Mouse (Mus musculus) small intestine, adult 10 weeks (tissue): ENCODE results near the gene Pdcl2. TPM values are rescaled to one million over a fixed set of nuclear protein-coding genes. Genes with fewer than 3 reads are reported as not detected.

Experiments used
- polyA plus RNA-seq: library from polyadenylated mRNA; stranded (reverse); fragments of 350-450 nt; fragmentation: Illumina TruSeq; extraction: RNeasy Lipid Tissue Mini Kit (QIAGEN cat#74804); gene quantifications from one replicate; pipeline ENCODE4 v1.2.3, GENCODE M21; 2014; ENCODE audit warnings: low replicate concordance

The Pdcl2 gene
- not detected for polyA plus RNA-seq

GRCm38 (mm10) chr5:76330953-76331352 is at the start of gene Pdcl2:
TSS of gene Pdcl2 (minus strand) at chr5:76331156.

GRCm38 (mm10) chr5:76363453-76364104 is 32.6 kb upstream of the Pdcl2 start, which contains the start of gene Nmu:
TSS of gene Nmu (minus strand) at chr5:76363788.

GRCm38 (mm10) chr5:76304452-76305341 is 26.3 kb downstream of the Pdcl2 start, which contains the start of gene Clock:
TSS of gene Clock (minus strand) at chr5:76304792.

Other genes starting within 250 kb of the Pdcl2 start
- 16.1 TPM for gene Srd5a3, start 190.9 kb downstream of the Pdcl2 start, polyA plus RNA-seq
- gene Tmem165, start 147.3 kb downstream of the Pdcl2 start, polyA plus RNA-seq: 178 TPM
- 75.9 TPM for gene Clock, start 26.4 kb downstream of the Pdcl2 start, polyA plus RNA-seq
- gene Nmu, start 32.6 kb upstream of the Pdcl2 start, polyA plus RNA-seq: 6.6 TPM
- not detected for gene Gm7271, start 152.9 kb upstream of the Pdcl2 start, polyA plus RNA-seq
- gene Exoc1, start 198.2 kb upstream of the Pdcl2 start, polyA plus RNA-seq: 103 TPM